Mouse (Mus musculus) adrenal gland, adult 10 weeks (tissue): ENCODE measurements around the gene Msh5. TPM values are rescaled to one million over a fixed set of nuclear protein-coding genes. Genes with fewer than 3 reads are reported as not detected.

Experiments
- polyA plus RNA-seq: library from polyadenylated mRNA; stranded (reverse); fragments of 350-450 nt; fragmentation: Illumina TruSeq; extraction: RNeasy Lipid Tissue Mini Kit (QIAGEN cat#74804); gene quantifications from one replicate; pipeline ENCODE4 v1.2.3, GENCODE M21; 2014; ENCODE audit warnings: low read depth, low replicate concordance

Gene Msh5
- polyA plus RNA-seq, 1 experiment from 2014 or later = not detected

Other genes with a start within 250 kb of the Msh5 start
- 560 TPM for gene Cyp21a1, start 242.2 kb downstream of the Msh5 start, polyA plus RNA-seq
- 11.5 TPM for gene Stk19, start 209.8 kb downstream of the Msh5 start, polyA plus RNA-seq
- 3.9 TPM for gene Dxo, start 209.7 kb downstream of the Msh5 start, polyA plus RNA-seq
- 3.8 TPM for gene Skiv2l, start 196.5 kb downstream of the Msh5 start, polyA plus RNA-seq
- 2.9 TPM for gene Nelfe, start 196.4 kb downstream of the Msh5 start, polyA plus RNA-seq
- 1.3 TPM for gene Cfb, start 184.2 kb downstream of the Msh5 start, polyA plus RNA-seq
- 2.7 TPM for gene Zbtb12, start 167.3 kb downstream of the Msh5 start, polyA plus RNA-seq
- 1.3 TPM for gene Gm20547, start 164.7 kb downstream of the Msh5 start, polyA plus RNA-seq
- gene C2, start 148.5 kb downstream of the Msh5 start, polyA plus RNA-seq = 20.2 TPM
- 10.5 TPM for gene Ehmt2, start 148.3 kb downstream of the Msh5 start, polyA plus RNA-seq
- gene Slc44a4, start 132.3 kb downstream of the Msh5 start, polyA plus RNA-seq = not detected
- 3.5 TPM for gene Neu1, start 115.5 kb downstream of the Msh5 start, polyA plus RNA-seq
- 46.5 TPM for gene Hspa1b, start 87.5 kb downstream of the Msh5 start, polyA plus RNA-seq
- not detected for gene Gm20481, start 76.8 kb downstream of the Msh5 start, polyA plus RNA-seq
- gene Hspa1a, start 74.6 kb downstream of the Msh5 start, polyA plus RNA-seq = 23.9 TPM
- not detected for gene Hspa1l, start 74.0 kb downstream of the Msh5 start, polyA plus RNA-seq
- 9.4 TPM for gene Lsm2, start 64.9 kb downstream of the Msh5 start, polyA plus RNA-seq
- gene Vars, start 45.8 kb downstream of the Msh5 start, polyA plus RNA-seq = 10.7 TPM
- gene Vwa7, start 30.2 kb downstream of the Msh5 start, polyA plus RNA-seq = not detected
- gene Sapcd1, start 18.7 kb downstream of the Msh5 start, polyA plus RNA-seq = not detected
- gene Clic1, start 3.2 kb upstream of the Msh5 start, polyA plus RNA-seq = 23.6 TPM
- gene Ddah2, start 12.3 kb upstream of the Msh5 start, polyA plus RNA-seq = not detected
- not detected for gene Ly6g6c, start 18.6 kb upstream of the Msh5 start, polyA plus RNA-seq
- not detected for gene Mpig6b, start 19.4 kb upstream of the Msh5 start, polyA plus RNA-seq
- not detected for gene Ly6g6e, start 30.2 kb upstream of the Msh5 start, polyA plus RNA-seq
- gene Ly6g6d, start 31.3 kb upstream of the Msh5 start, polyA plus RNA-seq = not detected
- gene Ly6g6f, start 38.9 kb upstream of the Msh5 start, polyA plus RNA-seq = not detected
- 4.8 TPM for gene Abhd16a, start 42.5 kb upstream of the Msh5 start, polyA plus RNA-seq
- not detected for gene Ly6g5c, start 61.5 kb upstream of the Msh5 start, polyA plus RNA-seq
- gene Ly6g5b, start 68.7 kb upstream of the Msh5 start, polyA plus RNA-seq = not detected
- gene Gpank1, start 74.7 kb upstream of the Msh5 start, polyA plus RNA-seq = 1.4 TPM
- gene Csnk2b, start 75.3 kb upstream of the Msh5 start, polyA plus RNA-seq = 163 TPM
- 1.3 TPM for gene D17H6S53E, start 79.6 kb upstream of the Msh5 start, polyA plus RNA-seq
- gene Apom, start 85.3 kb upstream of the Msh5 start, polyA plus RNA-seq = not detected
- gene Bag6, start 88.4 kb upstream of the Msh5 start, polyA plus RNA-seq = 11.5 TPM
- gene Prrc2a, start 118.2 kb upstream of the Msh5 start, polyA plus RNA-seq = 7.2 TPM
- 8.7 TPM for gene Aif1, start 129.3 kb upstream of the Msh5 start, polyA plus RNA-seq
- gene Lst1, start 141.7 kb upstream of the Msh5 start, polyA plus RNA-seq = not detected
- gene Ltb, start 147.7 kb upstream of the Msh5 start, polyA plus RNA-seq = not detected
- not detected for gene Tnf, start 155.3 kb upstream of the Msh5 start, polyA plus RNA-seq
- not detected for gene Lta, start 158.6 kb upstream of the Msh5 start, polyA plus RNA-seq
- not detected for gene Gm16181, start 174.1 kb upstream of the Msh5 start, polyA plus RNA-seq
- gene Atp6v1g2, start 186.9 kb upstream of the Msh5 start, polyA plus RNA-seq = 5.0 TPM
- not detected for gene Nfkbil1, start 189.0 kb upstream of the Msh5 start, polyA plus RNA-seq
- 11.1 TPM for gene Ddx39b, start 195.0 kb upstream of the Msh5 start, polyA plus RNA-seq
- 42.0 TPM for gene H2-D1, start 216.0 kb upstream of the Msh5 start, polyA plus RNA-seq